Mouse (Mus musculus) CD8-positive naive resting alpha-beta T cell, adult 2 months (primary cell): ENCODE results near the gene Olfr1295.

ENCODE experiments used
- DNase-seq, 2 experiments: peaks; one replicate each; pipeline ENCODE4 v3.0.0; 2022; ENCODE audit warnings: low read depth in 2 of 2, low spot score in 2 of 2

Gene Olfr1295

GRCm38 (mm10) chr2:111569581-111569980 lies at the start of gene Olfr1295:
Gene Olfr1295, minus strand, starts transcription at chr2:111569681.
- DNase-seq, result no peak

- no peak for DNase-seq
Observed at GRCm38 (mm10) chr2:111540191-111540590, 29.3 kb downstream of the Olfr1295 start, which contains the start of gene Olfr1294. Gene Olfr1294, minus strand, starts transcription at chr2:111540291.

GRCm38 (mm10) chr2:111524903-111525302 lies 44.6 kb downstream of the Olfr1295 start, which contains the start of gene Olfr1293-ps:
Gene Olfr1293-ps, plus strand, starts transcription at chr2:111525203.
- no peak for DNase-seq

GRCm38 (mm10) chr2:111517451-111517850 lies 52.0 kb downstream of the Olfr1295 start:
- DNase-seq, result no peak
